Mouse (Mus musculus): Measurements from ENCODE around the gene Cts8.

Cts8 gene

GRCm38 (mm10) chr13:61255258-61255657 lies at the start of gene Cts8:
Gene Cts8, minus strand, starts transcription at chr13:61255358.
- DNase-seq (ENCODE audit: low spot score): no peak

- no peak for DNase-seq (ENCODE audit: low spot score)
Measured at GRCm38 (mm10) chr13:61288739-61289138, 33.6 kb upstream of the Cts8 start, which contains the start of gene Gm49398. Gene Gm49398, minus strand, starts transcription at chr13:61288839.

GRCm38 (mm10) chr13:61241076-61241947 lies 13.8 kb downstream of the Cts8 start:
- peak; percentile 7 for DNase-seq (ENCODE audit: low spot score)

- no peak for DNase-seq (ENCODE audit: low spot score)
Measured at GRCm38 (mm10) chr13:61203310-61203709, 51.8 kb downstream of the Cts8 start, which contains the start of gene Cts6. Gene Cts6, minus strand, starts transcription at chr13:61203410.

All from spleen, adult 12 weeks (tissue).